Mouse (Mus musculus) adrenal gland, adult 8-10 months (tissue): ENCODE data around the gene Atg2a. TPM values are rescaled to one million over a fixed set of nuclear protein-coding genes. Genes with fewer than 3 reads are reported as not detected.
A peak's percentile ranks its signal among the peaks of the same experiment; 100 is the strongest.

Experiments used
- DNase-seq: peaks from one replicate; pipeline ENCODE4 v3.0.0; 2022
- total RNA-seq, 4 experiments: library from RNA; stranded (reverse); gene quantifications; 2 replicates each; pipeline ENCODE4 v1.2.4; 2022

Gene Atg2a
- 10 to 100 TPM; 38.6 to 57.9 (median 48.3) TPM for total RNA-seq

- peak; percentile 99 for DNase-seq
Measured at GRCm38 (mm10) chr19:6241274-6242107, at the start of gene Atg2a. Gene Atg2a (plus strand): TSS chr19:6241668.

- DNase-seq: no peak
Measured at GRCm38 (mm10) chr19:6204265-6204664, 37.2 kb upstream of the Atg2a start.

- DNase-seq: no peak
Measured at GRCm38 (mm10) chr19:6206716-6207115, 34.8 kb upstream of the Atg2a start.

GRCm38 (mm10) chr19:6216046-6216705 lies 25.3 kb upstream of the Atg2a start:
- DNase-seq: no peak

DNA sequence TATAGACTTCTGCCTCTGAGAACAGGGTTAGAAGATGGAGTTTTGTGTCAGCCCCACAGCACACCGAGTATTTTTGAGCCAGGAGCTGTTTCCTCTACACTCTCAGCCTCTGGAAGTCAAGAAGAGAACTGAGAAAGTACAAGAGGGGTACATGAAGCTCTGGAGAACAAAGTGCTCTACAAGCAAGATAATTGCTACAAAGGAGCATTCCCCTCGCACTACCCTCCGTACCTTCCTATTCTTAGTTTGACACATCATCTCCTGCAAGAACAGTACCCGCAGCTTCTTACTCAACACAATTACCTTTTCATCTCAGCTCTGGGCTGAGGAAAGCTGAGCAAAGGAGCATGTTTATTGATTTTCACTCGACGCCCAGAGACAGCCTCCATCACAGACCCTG lies 22.9 kb upstream of the Atg2a start:
- DNase-seq: no peak

GRCm38 (mm10) chr19:6226135-6226534 lies 15.3 kb upstream of the Atg2a start, which contains the start of gene Gpha2:
Gene Gpha2 (plus strand): TSS chr19:6226380.
- DNase-seq: no peak

DNA sequence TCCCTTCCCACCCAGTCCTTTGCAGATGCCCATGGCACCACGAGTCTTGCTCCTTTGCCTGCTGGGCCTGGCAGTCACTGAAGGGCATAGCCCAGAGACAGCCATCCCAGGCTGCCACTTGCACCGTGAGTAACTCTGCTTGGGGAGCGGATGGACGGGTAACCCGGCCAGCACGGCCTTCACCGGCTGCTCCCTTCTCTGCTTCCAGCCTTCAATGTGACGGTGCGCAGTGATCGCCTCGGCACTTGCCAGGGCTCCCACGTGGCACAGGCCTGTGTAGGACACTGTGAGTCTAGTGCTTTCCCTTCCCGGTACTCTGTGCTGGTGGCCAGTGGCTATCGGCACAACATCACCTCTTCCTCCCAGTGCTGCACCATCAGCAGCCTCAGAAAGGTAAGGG lies 14.7 kb upstream of the Atg2a start:
- DNase-seq: peak; percentile 80

DNA sequence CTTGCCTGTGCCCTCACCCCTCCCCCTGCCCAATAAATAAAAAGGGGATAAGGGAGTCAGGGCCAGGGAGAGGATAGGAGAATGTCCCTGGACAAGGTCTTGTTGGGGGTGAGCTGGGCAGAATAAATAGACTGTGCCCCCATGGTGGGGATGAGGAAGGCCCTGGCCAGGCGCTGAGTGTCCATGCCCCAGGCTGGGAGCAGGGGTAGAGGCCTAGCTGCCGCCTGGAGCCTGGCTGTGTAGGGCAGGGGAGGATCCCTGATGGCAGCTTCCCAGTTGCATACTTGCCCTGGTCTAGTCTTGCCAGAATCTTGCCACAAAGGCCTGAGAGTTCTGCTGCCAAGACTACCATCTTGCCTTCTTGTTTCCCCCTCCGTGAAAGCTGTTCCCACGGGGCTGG lies 13.6 kb upstream of the Atg2a start:
- no peak for DNase-seq

DNA sequence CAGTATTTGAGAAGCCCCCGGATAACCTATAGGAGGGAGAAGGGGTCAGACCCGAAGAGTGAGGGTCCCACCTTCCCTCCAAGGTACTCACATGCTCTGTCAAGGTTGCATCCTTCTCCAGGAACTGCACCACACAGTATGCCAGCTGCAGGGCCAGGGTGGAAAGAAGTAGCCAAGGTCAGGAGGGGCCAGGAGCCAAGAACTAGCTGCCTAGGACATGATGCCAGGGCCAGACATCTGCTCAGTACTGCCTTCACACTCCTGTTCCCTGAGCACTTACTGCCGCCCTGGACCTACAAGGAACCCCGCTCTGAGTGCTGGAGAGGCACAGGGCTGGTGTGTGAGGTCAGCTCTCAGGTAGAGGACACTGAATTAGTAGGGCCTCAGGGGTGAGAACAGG lies 11.1 kb upstream of the Atg2a start:
- DNase-seq: peak; percentile 85

DNA sequence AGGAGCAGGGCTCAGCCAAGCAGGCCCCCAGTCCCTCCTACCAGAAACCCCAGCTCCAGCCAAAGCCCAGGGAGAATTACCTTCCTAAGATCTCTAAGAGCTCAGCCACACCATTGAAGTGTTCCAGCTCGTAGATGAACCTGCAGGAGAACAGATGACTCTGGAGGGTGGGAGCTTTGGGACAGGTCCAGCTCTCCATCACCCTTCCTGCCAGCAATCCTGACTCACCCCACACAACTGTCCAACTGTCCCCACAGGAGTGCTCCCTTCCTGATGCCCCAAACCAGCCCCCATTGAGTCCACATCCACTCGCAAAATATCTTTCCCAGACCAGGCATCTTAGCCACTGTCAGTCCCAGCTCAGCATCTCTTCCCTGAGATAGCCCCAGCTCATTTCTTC lies 10.4 kb upstream of the Atg2a start:
- DNase-seq: no peak

GRCm38 (mm10) chr19:6233647-6234046 lies 7.8 kb upstream of the Atg2a start:
- DNase-seq: no peak

- peak; percentile 72 for DNase-seq
Measured at GRCm38 (mm10) chr19:6234337-6235083, 7.0 kb upstream of the Atg2a start.

- peak; percentile 94 for DNase-seq
Measured at GRCm38 (mm10) chr19:6235084-6236052, 6.1 kb upstream of the Atg2a start, which contains the start of gene Ppp2r5b. Gene Ppp2r5b (minus strand): TSS chr19:6235872.

GRCm38 (mm10) chr19:6236053-6236441 lies 5.4 kb upstream of the Atg2a start:
- DNase-seq: peak; percentile 92

DNA sequence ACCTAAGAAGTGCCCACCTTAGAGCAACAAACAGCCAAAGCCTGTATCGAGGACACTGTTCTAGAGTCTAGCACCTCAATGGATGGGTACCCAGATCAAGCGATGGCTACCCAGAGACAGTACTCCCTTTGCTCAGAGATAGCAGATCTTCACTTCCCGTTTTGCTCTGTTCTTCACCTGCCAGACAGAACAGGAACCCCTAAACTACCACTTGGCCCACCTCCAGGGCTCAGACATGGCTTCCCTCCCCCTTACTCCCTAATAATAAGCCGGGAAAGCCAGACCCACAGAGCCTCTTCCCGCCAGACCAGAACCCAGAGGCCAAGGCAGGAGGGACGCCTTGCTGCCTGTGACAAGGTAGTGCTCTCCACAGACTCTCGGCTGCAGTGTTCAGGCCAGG lies 4.6 kb upstream of the Atg2a start:
- DNase-seq: no peak

GRCm38 (mm10) chr19:6238740-6239139 lies 2.7 kb upstream of the Atg2a start:
- no peak for DNase-seq

GRCm38 (mm10) chr19:6240136-6240535 lies 1.3 kb upstream of the Atg2a start:
- no peak for DNase-seq

DNA sequence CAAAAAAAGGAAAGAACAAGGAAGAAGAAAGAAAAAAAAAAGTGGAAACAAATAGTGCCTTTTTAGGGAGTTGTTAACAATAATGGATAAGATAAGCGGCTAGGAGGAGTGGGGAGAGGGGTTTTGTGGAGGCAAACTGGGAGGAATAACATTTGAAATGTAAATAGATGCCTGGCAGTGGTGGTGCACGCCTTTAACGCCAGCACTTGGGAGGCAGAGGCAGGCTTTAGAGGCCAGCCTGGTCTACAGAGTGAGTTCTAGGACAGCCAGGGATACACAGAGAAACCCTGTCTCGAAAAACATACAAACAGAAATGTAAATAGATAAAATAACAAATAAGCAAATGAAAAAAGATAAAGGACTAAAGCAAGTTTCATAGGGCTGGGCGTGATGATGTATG lies 743 bp upstream of the Atg2a start:
- DNase-seq: no peak

DNA sequence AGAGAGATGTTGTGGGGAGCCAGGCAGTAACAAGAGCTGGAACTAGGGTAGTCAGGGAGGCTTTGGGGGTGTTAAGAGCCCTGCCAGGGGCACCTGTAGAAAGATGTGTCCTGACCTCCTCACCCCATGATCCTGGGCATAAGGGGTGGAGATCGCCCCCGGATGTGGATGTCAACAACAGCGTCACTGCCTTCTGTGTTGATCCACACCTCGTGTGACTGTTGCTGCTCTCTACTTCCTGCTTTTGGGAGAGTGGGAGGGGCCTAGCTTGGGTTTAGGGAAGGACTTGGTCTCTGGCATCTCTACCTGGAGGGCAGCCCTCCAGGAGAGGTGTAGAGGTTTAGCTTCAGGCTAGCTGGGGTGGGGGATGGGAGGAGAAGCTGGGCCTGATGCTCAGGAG lies 813 bp downstream of the Atg2a start:
- peak; percentile 71 for DNase-seq

DNA sequence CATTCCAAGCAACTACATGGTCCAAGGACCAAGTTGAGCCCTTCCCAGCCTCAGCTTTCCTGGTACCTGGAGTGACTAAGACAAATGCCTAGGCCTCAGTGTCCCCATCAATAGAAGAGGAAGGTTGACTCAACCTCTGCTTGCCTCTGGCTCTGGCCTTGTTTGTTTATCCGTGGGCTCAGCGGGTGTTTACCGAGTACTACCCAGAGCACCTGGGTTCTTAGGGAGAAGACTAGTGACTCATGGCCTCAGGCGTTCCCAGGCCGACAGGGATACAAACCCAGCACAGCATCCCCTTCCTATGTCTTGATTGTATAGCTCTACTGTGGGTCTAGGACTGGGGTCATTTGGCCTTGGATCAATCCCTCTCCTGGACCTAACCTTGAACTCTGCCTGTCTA lies 1.8 kb downstream of the Atg2a start:
- no peak for DNase-seq

DNA sequence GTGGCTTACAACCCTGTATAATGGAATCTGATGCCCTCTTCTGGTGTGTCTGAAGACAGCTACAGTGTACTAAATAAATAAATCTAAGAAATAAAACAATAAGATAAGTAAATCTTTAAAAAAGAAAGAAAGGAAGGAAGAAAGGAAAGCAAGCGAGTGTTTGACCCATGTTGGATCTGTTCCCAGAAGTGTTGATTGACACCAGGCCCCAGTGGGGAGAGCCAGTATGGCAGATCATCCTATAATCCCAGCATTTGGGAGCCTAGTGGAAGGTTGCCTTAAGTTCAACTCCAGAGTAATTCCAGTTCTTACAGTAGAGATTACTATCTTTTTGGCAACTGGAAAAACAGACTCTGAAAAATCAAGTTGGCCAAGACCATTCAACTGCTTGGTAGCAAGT lies 4.3 kb downstream of the Atg2a start:
- no peak for DNase-seq
